Mouse (Mus musculus) midbrain, embryonic 15.5 days (tissue): ENCODE measurements around the gene Sox9. TPM values are rescaled to one million over a fixed set of nuclear protein-coding genes. Genes with fewer than 3 reads are reported as not detected.

Experiments used
- ATAC-seq: fragments of 200-750 bp; cut with Nextera tagmentation; replicated peaks from 2 replicates; pipeline ENCODE4 v1.8.0; 2017; ENCODE audit warnings: moderate TSS enrichment
- H3K27ac ChIP-seq: fragments of 300-500 bp; sonication (generic); 2 replicates; pipeline ENCODE4 v1.5.1; 2015; ENCODE audit warnings: mild to moderate bottlenecking, inconsistent platforms
- H3K27me3 ChIP-seq: fragments of 300-500 bp; sonication (generic); replicated peaks from 2 replicates; pipeline ENCODE4 v1.6.1; 2015; ENCODE audit warnings: inconsistent platforms
- H3K36me3 ChIP-seq: fragments of 300-500 bp; sonication (generic); replicated peaks from 2 replicates; pipeline ENCODE4 v1.6.1; 2015; ENCODE audit warnings: inconsistent platforms
- H3K4me1 ChIP-seq: fragments of 300-500 bp; sonication (generic); 2 replicates; pipeline ENCODE4 v1.6.1; 2015; ENCODE audit warnings: inconsistent platforms
- H3K4me2 ChIP-seq: fragments of 300-500 bp; sonication (generic); 2 replicates; pipeline ENCODE4 v1.6.1; 2015; ENCODE audit warnings: inconsistent platforms, mild to moderate bottlenecking, moderate library complexity
- H3K4me3 ChIP-seq: fragments of 300-500 bp; sonication (generic); 2 replicates; pipeline ENCODE4 v1.5.1; 2015; ENCODE audit warnings: mild to moderate bottlenecking, inconsistent platforms
- H3K9ac ChIP-seq: fragments of 300-500 bp; sonication (generic); 2 replicates; pipeline ENCODE4 v1.6.1; 2015; ENCODE audit warnings: mild to moderate bottlenecking, inconsistent platforms
- H3K9me3 ChIP-seq: fragments of 300-500 bp; sonication (generic); 2 replicates; pipeline ENCODE4 v1.6.1; 2016; ENCODE audit warnings: inconsistent platforms
- WGBS: fragments of 180-500 bp; shearing (Covaris S2); methylation state at CpG from one replicate; pipeline ENCODE4 v1.1.7; 2015; ENCODE audit warnings: mixed read lengths; 5-methylcytosine and 5-hydroxymethylcytosine counted together
- polyA plus RNA-seq: library from polyadenylated mRNA; unstranded; fragments of >200 nt; fragmentation: Nextera tagmentation; extraction: Ambion mirVana; gene quantifications from 2 replicates; pipeline ENCODE4 v1.2.1, GENCODE M21; 2015

Gene Sox9
- polyA plus RNA-seq, 1 experiment from 2014 or later: 43.0 TPM

DNA sequence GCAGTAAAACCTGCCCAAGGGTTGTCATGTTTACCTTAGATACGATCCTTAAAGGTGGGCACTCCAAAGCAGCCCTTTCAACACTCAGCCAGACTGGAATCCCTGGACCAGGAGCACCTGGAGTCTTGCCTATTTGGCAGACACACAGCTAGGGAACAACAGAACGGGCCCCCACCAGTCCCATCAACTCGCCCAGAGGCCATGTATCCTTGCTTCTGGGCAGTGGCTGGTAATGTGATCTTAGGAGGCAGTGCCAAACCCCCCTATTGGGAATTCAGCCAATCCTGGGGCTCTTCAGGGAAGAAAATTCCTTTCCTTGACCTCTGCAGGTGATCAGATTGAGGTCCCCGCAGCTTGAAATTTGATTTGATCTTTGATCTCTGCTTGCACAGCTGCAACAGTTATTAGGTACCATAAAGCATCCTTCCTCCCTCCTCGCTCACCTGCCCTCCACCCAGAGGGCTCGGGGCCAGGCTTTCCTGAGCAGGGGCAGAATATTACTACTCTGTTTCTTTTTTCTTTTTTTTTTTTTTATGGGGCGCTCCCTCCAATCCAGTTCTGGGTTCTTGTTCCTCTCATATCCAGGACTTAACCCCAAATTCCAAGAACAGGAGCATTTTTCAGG, 53.6 kb downstream of the Sox9 start:
- Histone ChIP-seq H3K36me3 (no peaks in the 10 kb centered on the region), H3K9ac (no peak overlapping the region), H3K4me1 (peaks cover 16% of the 10 kb centered on the region), H3K4me3 (no peak overlapping the region), H3K27ac (no peak overlapping the region), H3K4me2 (no peak overlapping the region), H3K9me3 (no peaks in the 10 kb centered on the region), H3K27me3 (no peaks in the 10 kb centered on the region)
- ATAC-seq: no peak
- 63% methylated on average over 7 of the region's 7 CpGs for WGBS
